Mouse (Mus musculus) ES-E14 (cell line): ENCODE measurements around the gene Irs3. TPM values are rescaled to one million over a fixed set of nuclear protein-coding genes. Genes with fewer than 3 reads are reported as not detected.

Experiments used
- DNase-seq: peaks from one replicate; pipeline ENCODE4 v3.0.0-alpha.2; 2013; ENCODE audit warnings: low read depth, low spot score
- H3K27ac ChIP-seq: 2 replicates; pipeline ENCODE4 v1.5.1; 2012; ENCODE audit warnings: low read depth, mild to moderate bottlenecking, low read length, moderate library complexity, mixed read lengths; ENCODE audit not compliant: poor library complexity, insufficient read depth, severe bottlenecking
- H3K36me3 ChIP-seq: 2 replicates; pipeline ENCODE4 v1.6.1; 2012; ENCODE audit warnings: mild to moderate bottlenecking, low read length, moderate library complexity, mixed read lengths; ENCODE audit not compliant: control insufficient read depth, poor library complexity, insufficient read depth, severe bottlenecking
- H3K4me1 ChIP-seq, 2 experiments: fragments of 150-350 bp in 1 of 2; sonication (generic) in 1 of 2; 2 replicates each; pipeline ENCODE4 v1.6.1; 2012; ENCODE audit warnings: low read length in 2 of 2, mild to moderate bottlenecking in 1 of 2, mixed read lengths in 1 of 2; ENCODE audit not compliant: control insufficient read depth in 2 of 2, insufficient read depth in 2 of 2, poor library complexity in 1 of 2
- H3K4me3 ChIP-seq, 2 experiments: fragments of 150-350 bp in 1 of 2; sonication (generic) in 1 of 2; 2 replicates each; pipeline ENCODE4 v1.5.1; 2012; ENCODE audit warnings: low read length in 2 of 2, low read depth in 1 of 2, mild to moderate bottlenecking in 1 of 2, mixed read lengths in 1 of 2; ENCODE audit not compliant: insufficient read depth in 1 of 2, poor library complexity in 1 of 2, severe bottlenecking in 1 of 2
- H3K9ac ChIP-seq: 2 replicates; pipeline ENCODE4 v1.6.1; 2012; ENCODE audit warnings: low read depth, mild to moderate bottlenecking, low read length, mixed read lengths; ENCODE audit not compliant: poor library complexity, insufficient read depth, severe bottlenecking
- H3K9me3 ChIP-seq: fragments of 150-350 bp; sonication (generic); 2 replicates; pipeline ENCODE4 v1.6.1; 2012; ENCODE audit warnings: low read depth, mild to moderate bottlenecking, low read length; ENCODE audit not compliant: control insufficient read depth, insufficient read depth
- CHD2 ChIP-seq: IDR thresholded peaks from 2 replicates; pipeline ENCODE4 v1.6.1; 2014; ENCODE audit warnings: mild to moderate bottlenecking, low read depth, low read length, inconsistent platforms
- HCFC1 ChIP-seq: IDR thresholded peaks from 2 replicates; pipeline ENCODE4 v1.6.1; 2012; ENCODE audit warnings: low read length, inconsistent platforms, borderline replicate concordance; ENCODE audit not compliant: insufficient read depth
- MAFK ChIP-seq: IDR thresholded peaks from 2 replicates; pipeline ENCODE4 v1.6.1; 2014; ENCODE audit warnings: mild to moderate bottlenecking, low read depth, low read length, inconsistent platforms; ENCODE audit not compliant: insufficient read depth
- ZC3H11A ChIP-seq: IDR thresholded peaks from 2 replicates; pipeline ENCODE4 v1.6.1; 2012; ENCODE audit warnings: low read depth, mild to moderate bottlenecking, inconsistent platforms, low read length, borderline replicate concordance
- ZNF384 ChIP-seq: IDR thresholded peaks from 2 replicates; pipeline ENCODE4 v1.6.1; 2012; ENCODE audit warnings: low read depth, low read length, inconsistent platforms
- in situ Hi-C, 2 experiments: fragments of 600-800 bp; cut with MboI; formaldehyde crosslinking; loops; one replicate each; pipeline ENCODE4 v1.15.1; 2025; ENCODE audit warnings: low sequenced_read_pairs in 2 of 2, inconsistent platforms in 1 of 2; ENCODE audit not compliant: unreplicated experiment in 2 of 2
- total RNA-seq: library from RNA; depleted of rRNA; stranded (reverse); fragments of 300-350 nt; gene quantifications from 2 replicates; pipeline ENCODE4 v1.2.3, GENCODE M21; 2012

Irs3 gene
- total RNA-seq, 1 experiment = 0.85 TPM

- TF ChIP-seq MAFK = no peak
- TF ChIP-seq ZNF384 = no peak
- no peak for TF ChIP-seq ZC3H11A
- TF ChIP-seq HCFC1 = no peak
- TF ChIP-seq CHD2 = no peak
- Histone ChIP-seq H3K36me3 (no peaks in the 10 kb centered on the region; the same call in 1 of the 2 replicates), H3K4me3 (no peak overlapping the region), H3K4me1 (peaks cover 0 to 8% of the 10 kb centered on the region in 2 experiments; a peak in 2 of 4 replicates), H3K9me3 (no peaks in the 10 kb centered on the region), H3K27ac (no peak overlapping the region), H3K9ac (no peak overlapping the region)
- in situ Hi-C loops = no loop called here
- no peak for DNase-seq
These were observed 37.0 kb upstream of the Irs3 start for GRCm38 (mm10) chr5:137682526-137682925.

- Histone ChIP-seq H3K27ac (no peak overlapping the region), H3K36me3 (no peaks in the 10 kb centered on the region; the same call in 1 of the 2 replicates), H3K9ac (no peak overlapping the region), H3K4me1 (peaks cover 0 to 6% of the 10 kb centered on the region in 2 experiments; a peak in 2 of 4 replicates), H3K9me3 (no peaks in the 10 kb centered on the region), H3K4me3 (no peak overlapping the region)
- TF ChIP-seq MAFK (no peak), HCFC1 (no peak), ZC3H11A (no peak), CHD2 (no peak), ZNF384 (no peak)
- no peak for DNase-seq
- in situ Hi-C loops = no loop called here
These were observed 34.2 kb upstream of the Irs3 start for GRCm38 (mm10) chr5:137679726-137680125.

GRCm38 (mm10) chr5:137678736-137679135 is 33.2 kb upstream of the Irs3 start:
- in situ Hi-C loops = no loop called here
- no peak overlapping the region for H3K9ac ChIP-seq
- no peak overlapping the region for H3K27ac ChIP-seq
- no peak overlapping the region for H3K4me3 ChIP-seq
- no peak for DNase-seq
- peaks cover 0 to 6% of the 10 kb centered on the region in 2 experiments; a peak in 2 of 4 replicates for H3K4me1 ChIP-seq
- no peaks in the 10 kb centered on the region for H3K9me3 ChIP-seq
- H3K36me3 ChIP-seq = peaks cover 2% of the 10 kb centered on the region; the same call in 1 of the 2 replicates
- TF ChIP-seq MAFK = no peak
- TF ChIP-seq ZC3H11A = no peak
- TF ChIP-seq ZNF384 = no peak

- DNase-seq = no peak
- Histone ChIP-seq H3K27ac (no peak overlapping the region), H3K9me3 (no peaks in the 10 kb centered on the region), H3K36me3 (peaks cover 2% of the 10 kb centered on the region; the same call in 1 of the 2 replicates), H3K4me3 (no peak overlapping the region), H3K9ac (no peak overlapping the region), H3K4me1 (peaks cover 0 to 6% of the 10 kb centered on the region in 2 experiments; a peak in 2 of 4 replicates)
- in situ Hi-C loops = no loop called here
- no peak for TF ChIP-seq ZC3H11A
- TF ChIP-seq MAFK = no peak
- no peak for TF ChIP-seq HCFC1
- no peak for TF ChIP-seq CHD2
These were observed 32.3 kb upstream of the Irs3 start for GRCm38 (mm10) chr5:137677859-137678258.

- H3K4me3 ChIP-seq = no peak overlapping the region
- TF ChIP-seq CHD2 (no peak), MAFK (no peak), ZNF384 (no peak), HCFC1 (no peak), ZC3H11A (no peak)
- no peak overlapping the region for H3K9ac ChIP-seq
- no peak overlapping the region for H3K27ac ChIP-seq
- no peaks in the 10 kb centered on the region for H3K9me3 ChIP-seq
- peaks cover 7 to 11% of the 10 kb centered on the region in 2 experiments; a peak in 3 of 4 replicates for H3K4me1 ChIP-seq
- H3K36me3 ChIP-seq = peaks cover 2% of the 10 kb centered on the region; the same call in 1 of the 2 replicates
- DNase-seq = no peak
- in situ Hi-C loops = no loop called here
These were observed 29.3 kb upstream of the Irs3 start for GRCm38 (mm10) chr5:137674786-137675185.
